Mouse (Mus musculus) natural killer cell, adult 2 months (primary cell): ENCODE data around the gene Nmnat2.

Experiments used
- DNase-seq, 2 experiments: peaks; one replicate each; pipeline ENCODE4 v3.0.0; 2022; ENCODE audit warnings: low spot score in 2 of 2

Nmnat2 gene

DNA sequence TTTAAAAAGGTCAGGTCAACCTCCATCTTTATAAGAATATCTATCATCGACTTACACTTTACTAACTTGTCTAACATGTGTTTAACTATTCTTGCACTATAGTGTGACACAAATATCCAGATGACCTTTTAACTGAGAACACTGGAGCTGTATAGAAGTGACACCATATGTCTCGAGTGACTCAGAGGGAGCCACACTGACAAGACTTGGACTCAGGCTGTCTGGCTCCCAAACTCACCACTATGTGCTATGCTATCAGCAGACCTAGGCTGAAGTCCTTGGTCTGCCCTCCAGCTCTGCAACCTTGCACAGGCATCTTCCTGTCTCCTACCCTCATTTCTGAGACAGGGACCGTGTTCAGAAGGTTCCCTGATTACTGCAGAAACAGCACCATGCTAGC lies 209.0 kb downstream of the Nmnat2 start:
- no peak for DNase-seq

DNA sequence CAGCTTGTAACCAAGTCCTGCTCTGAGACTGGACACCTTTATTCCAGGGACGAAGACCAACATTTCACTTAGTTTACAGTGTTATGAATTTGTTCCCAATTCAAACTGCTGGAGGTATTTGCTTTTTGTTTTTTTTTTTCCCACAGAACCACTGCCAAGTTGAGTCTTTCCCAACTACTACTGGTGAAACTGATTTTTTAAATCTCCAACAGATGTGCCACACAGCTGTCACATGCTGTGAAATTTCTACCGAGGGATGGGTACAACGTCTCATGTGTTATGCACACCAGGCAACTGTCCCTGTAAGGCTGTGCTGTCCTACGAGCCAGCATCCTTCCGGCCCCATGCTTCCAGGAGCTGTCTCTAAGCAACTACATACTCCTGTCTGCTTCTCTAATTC lies 213.5 kb downstream of the Nmnat2 start:
- DNase-seq = no peak
